Mouse (Mus musculus): Measurements from ENCODE around the gene Kif21a. TPM values are rescaled to one million over a fixed set of nuclear protein-coding genes. Genes with fewer than 3 reads are reported as not detected.

The Kif21a gene
- polyA plus RNA-seq, 2 experiments: 10.0 to 13.7 TPM

DNA sequence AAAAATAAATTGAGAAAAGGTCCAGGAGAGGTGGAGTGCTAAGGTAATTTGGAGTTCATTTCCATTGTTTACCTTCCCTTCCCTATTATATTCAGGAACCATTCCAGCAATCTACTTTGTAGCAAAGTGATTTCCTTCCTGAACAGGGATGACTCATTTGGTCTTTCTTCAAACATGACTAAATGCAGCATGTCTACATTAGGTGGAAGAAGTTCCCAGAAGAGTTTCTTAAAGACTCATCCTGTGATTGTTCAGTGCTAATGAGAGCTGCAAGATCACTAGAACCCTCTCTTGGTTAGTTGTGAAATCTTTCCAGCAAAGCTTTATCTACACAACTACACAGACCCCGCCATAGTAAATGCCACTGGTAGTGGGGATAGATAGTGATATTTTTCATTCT, 22.7 kb upstream of the Kif21a start:
- H3K4me3 ChIP-seq (replicated peaks; ENCODE audit: low read length): no peak overlapping the region
- no peak overlapping the region for H3K27ac ChIP-seq (replicated peaks; ENCODE audit: low read depth, low read length)
- H3K9me3 ChIP-seq (ENCODE audit: control insufficient read depth, low read length): no peaks in the 10 kb centered on the region
- no peak for ATAC-seq (ENCODE audit: low FRiP score, low read depth)
- TF ChIP-seq POLR2A (IDR thresholded peaks at IDR 0.05; ENCODE audit: borderline replicate concordance, extremely low read depth, insufficient read depth, insufficient read length): no peak
- WGBS: 78% methylated on average over 1 of the region's 1 CpGs
- H3K4me2 ChIP-seq (replicated peaks; ENCODE audit: low read depth, low read length, severe bottlenecking): no peak overlapping the region
- H3K4me1 ChIP-seq (ENCODE audit: control insufficient read depth, insufficient read depth, low read length): no peaks in the 10 kb centered on the region
- DNase-seq (ENCODE audit: low spot score): no peak
- H3K27me3 ChIP-seq (ENCODE audit: control insufficient read depth, insufficient read depth, low read length): no peaks in the 10 kb centered on the region
- H3K36me3 ChIP-seq (ENCODE audit: control insufficient read depth, insufficient read depth, low read length): no peaks in the 10 kb centered on the region
- no peak overlapping the region for H3K9ac ChIP-seq (ENCODE audit: low read depth, low read length, severe bottlenecking)

DNA sequence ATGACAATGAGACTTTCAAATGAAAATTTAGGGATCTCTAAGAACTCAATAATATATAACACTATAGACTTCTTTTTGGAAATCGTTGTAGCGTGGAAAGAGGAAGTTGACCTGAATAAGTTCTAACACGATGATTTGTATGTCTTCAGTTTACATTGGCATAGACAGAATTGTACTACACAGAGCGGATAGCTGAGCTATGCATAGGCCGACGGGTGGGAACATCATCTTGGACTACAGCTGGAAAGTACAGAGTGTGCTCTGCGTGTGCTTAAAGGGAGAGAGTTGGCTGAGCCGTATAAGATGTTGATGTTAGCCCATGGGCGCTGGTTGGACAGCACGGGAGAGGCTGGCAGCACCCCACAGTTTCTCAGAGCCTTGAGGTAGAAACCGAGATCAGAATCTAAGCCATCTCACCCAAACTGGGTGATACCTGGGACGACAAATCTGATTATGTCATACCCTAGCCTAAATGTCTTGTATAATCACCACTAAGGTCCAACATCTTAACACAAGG, 14.6 kb upstream of the Kif21a start:
- H3K9ac ChIP-seq (ENCODE audit: low read depth, low read length, severe bottlenecking): no peak overlapping the region
- no peak overlapping the region for H3K27ac ChIP-seq (replicated peaks; ENCODE audit: low read depth, low read length)
- TF ChIP-seq POLR2A (IDR thresholded peaks at IDR 0.05; ENCODE audit: borderline replicate concordance, extremely low read depth, insufficient read depth, insufficient read length): no peak
- no peaks in the 10 kb centered on the region for H3K4me1 ChIP-seq (ENCODE audit: control insufficient read depth, insufficient read depth, low read length)
- H3K36me3 ChIP-seq (ENCODE audit: control insufficient read depth, insufficient read depth, low read length): no peaks in the 10 kb centered on the region
- DNase-seq (ENCODE audit: low spot score) (no peak), ATAC-seq (ENCODE audit: low FRiP score, low read depth) (no peak)
- no peaks in the 10 kb centered on the region for H3K27me3 ChIP-seq (ENCODE audit: control insufficient read depth, insufficient read depth, low read length)
- WGBS: 92% methylated on average over 12 of the region's 12 CpGs
- H3K4me2 ChIP-seq (replicated peaks; ENCODE audit: low read depth, low read length, severe bottlenecking): no peak overlapping the region
- no peaks in the 10 kb centered on the region for H3K9me3 ChIP-seq (ENCODE audit: control insufficient read depth, low read length)
- H3K4me3 ChIP-seq (replicated peaks; ENCODE audit: low read length): no peak overlapping the region

DNA sequence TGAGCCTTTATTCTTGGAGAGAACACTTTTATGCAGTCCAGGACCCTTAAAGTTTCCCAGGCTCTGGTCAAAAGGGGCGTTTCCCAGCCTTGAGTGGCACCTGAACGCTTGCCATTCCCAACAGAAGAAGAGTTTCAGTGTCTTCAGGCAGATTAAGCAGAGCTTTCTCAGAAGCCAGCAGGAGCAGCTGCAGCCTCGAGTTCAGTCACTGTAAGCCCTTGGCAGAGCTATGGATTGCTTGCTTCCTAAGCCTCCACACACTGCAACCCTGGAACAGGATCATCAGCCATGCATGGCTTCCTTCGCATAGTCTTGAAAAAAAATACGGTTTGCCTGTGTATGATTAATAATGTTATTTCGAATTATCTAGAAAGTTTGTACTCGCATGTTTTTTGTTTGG, 14.1 kb upstream of the Kif21a start:
- H3K27me3 ChIP-seq (ENCODE audit: control insufficient read depth, insufficient read depth, low read length): no peaks in the 10 kb centered on the region
- no peak overlapping the region for H3K4me2 ChIP-seq (replicated peaks; ENCODE audit: low read depth, low read length, severe bottlenecking)
- no peak overlapping the region for H3K27ac ChIP-seq (replicated peaks; ENCODE audit: low read depth, low read length)
- H3K9me3 ChIP-seq (ENCODE audit: control insufficient read depth, low read length): no peaks in the 10 kb centered on the region
- no peaks in the 10 kb centered on the region for H3K4me1 ChIP-seq (ENCODE audit: control insufficient read depth, insufficient read depth, low read length)
- 74% methylated on average over 7 of the region's 7 CpGs for WGBS
- no peak overlapping the region for H3K4me3 ChIP-seq (replicated peaks; ENCODE audit: low read length)
- TF ChIP-seq POLR2A (IDR thresholded peaks at IDR 0.05; ENCODE audit: borderline replicate concordance, extremely low read depth, insufficient read depth, insufficient read length): no peak
- DNase-seq (ENCODE audit: low spot score): no peak
- no peaks in the 10 kb centered on the region for H3K36me3 ChIP-seq (ENCODE audit: control insufficient read depth, insufficient read depth, low read length)
- ATAC-seq (ENCODE audit: low FRiP score, low read depth): no peak
- no peak overlapping the region for H3K9ac ChIP-seq (ENCODE audit: low read depth, low read length, severe bottlenecking)

DNA sequence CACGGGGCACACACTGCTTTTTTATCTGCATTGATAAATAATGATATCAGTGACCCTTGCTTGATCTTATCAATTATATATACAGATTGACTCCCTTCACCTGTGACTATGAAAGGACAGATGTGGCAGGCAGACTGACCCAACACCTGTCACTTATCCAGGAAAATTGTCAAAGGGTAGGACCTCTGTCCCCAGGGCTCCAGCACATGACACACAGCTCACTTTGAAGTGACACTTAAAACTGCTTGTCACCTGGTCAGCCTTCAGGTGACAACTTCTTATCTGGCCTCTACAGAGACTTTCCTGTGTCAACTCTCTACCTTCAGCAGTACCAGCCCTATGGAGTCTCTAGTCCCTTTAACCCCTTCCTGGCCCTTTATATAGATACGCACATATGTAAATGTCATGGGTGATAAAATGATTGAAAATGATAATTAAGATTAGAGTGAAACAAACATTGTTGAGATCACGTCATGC, 7.2 kb upstream of the Kif21a start:
- ATAC-seq (ENCODE audit: low FRiP score, low read depth): no peak

DNA sequence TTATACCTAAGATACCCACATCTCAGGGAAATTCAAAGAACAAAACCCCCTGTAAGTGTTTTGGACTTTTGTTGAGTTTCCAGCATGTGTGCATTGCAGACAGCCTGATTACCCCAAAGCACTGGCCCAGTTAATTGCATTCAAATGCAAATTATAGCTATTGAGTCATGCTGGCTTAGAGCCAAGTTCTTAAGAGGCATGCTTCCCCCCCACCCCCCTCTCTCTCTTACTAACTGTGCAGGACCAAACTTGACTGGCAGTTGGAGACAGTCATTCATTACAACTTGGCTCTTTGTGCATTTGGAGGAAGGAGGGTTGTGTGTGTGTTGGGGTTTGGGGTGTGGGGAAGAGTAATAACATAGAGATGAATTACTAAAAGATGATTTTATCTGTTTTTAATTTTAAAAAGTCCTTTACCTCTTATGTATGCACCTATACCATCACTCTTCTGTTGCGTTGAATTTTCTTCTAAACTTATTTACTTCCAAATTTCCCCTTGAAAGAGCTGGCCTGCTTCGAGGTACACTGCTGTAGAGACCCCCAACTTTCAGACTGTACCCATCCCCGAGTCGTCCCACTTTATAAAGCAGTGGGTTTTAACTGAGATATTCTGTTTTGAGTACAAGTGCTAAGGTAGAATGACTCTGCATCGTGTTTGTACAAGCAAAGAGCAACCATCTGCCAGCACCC, 6.6 kb upstream of the Kif21a start:
- peak; percentile 66 for DNase-seq (ENCODE audit: low spot score)

More for the DNA sequence above, 7.2 kb upstream of the Kif21a start:
- H3K9me3 ChIP-seq (ENCODE audit: control insufficient read depth, low read length): no peaks in the 10 kb centered on the region
- H3K4me2 ChIP-seq (replicated peaks; ENCODE audit: low read depth, low read length, severe bottlenecking): no peak overlapping the region
- H3K9ac ChIP-seq (ENCODE audit: low read depth, low read length, severe bottlenecking): no peak overlapping the region
- H3K4me1 ChIP-seq (ENCODE audit: control insufficient read depth, insufficient read depth, low read length): peaks cover 9% of the 10 kb centered on the region; the same call in 1 of the 2 replicates
- H3K36me3 ChIP-seq (ENCODE audit: control insufficient read depth, insufficient read depth, low read length): no peaks in the 10 kb centered on the region
- H3K27me3 ChIP-seq (ENCODE audit: control insufficient read depth, insufficient read depth, low read length): no peaks in the 10 kb centered on the region
- no peak for TF ChIP-seq POLR2A (IDR thresholded peaks at IDR 0.05; ENCODE audit: borderline replicate concordance, extremely low read depth, insufficient read depth, insufficient read length)
- 68% methylated on average over 3 of the region's 3 CpGs for WGBS
- DNase-seq (ENCODE audit: low spot score): no peak
- H3K4me3 ChIP-seq (replicated peaks; ENCODE audit: low read length): no peak overlapping the region
- no peak overlapping the region for H3K27ac ChIP-seq (replicated peaks; ENCODE audit: low read depth, low read length)

More for the DNA sequence above, 6.6 kb upstream of the Kif21a start:
- ATAC-seq (ENCODE audit: low FRiP score, low read depth): no peak
- Histone ChIP-seq H3K9me3 (ENCODE audit: control insufficient read depth, low read length) (no peaks in the 10 kb centered on the region), H3K4me3 (replicated peaks; ENCODE audit: low read length) (no peak overlapping the region), H3K27me3 (ENCODE audit: control insufficient read depth, insufficient read depth, low read length) (no peaks in the 10 kb centered on the region), H3K9ac (ENCODE audit: low read depth, low read length, severe bottlenecking) (no peak overlapping the region), H3K27ac (replicated peaks; ENCODE audit: low read depth, low read length) (no peak overlapping the region), H3K36me3 (ENCODE audit: control insufficient read depth, insufficient read depth, low read length) (no peaks in the 10 kb centered on the region), H3K4me1 (ENCODE audit: control insufficient read depth, insufficient read depth, low read length) (peaks cover 9% of the 10 kb centered on the region; the same call in 1 of the 2 replicates), H3K4me2 (replicated peaks; ENCODE audit: low read depth, low read length, severe bottlenecking) (no peak overlapping the region)
- 56% methylated on average over 5 of the region's 5 CpGs for WGBS
- no peak for TF ChIP-seq POLR2A (IDR thresholded peaks at IDR 0.05; ENCODE audit: borderline replicate concordance, extremely low read depth, insufficient read depth, insufficient read length)

Data from limb, embryonic 14.5 days (tissue).